Mouse (Mus musculus): ENCODE results near the gene Zfp619. TPM values are rescaled to one million over a fixed set of nuclear protein-coding genes. Genes with fewer than 3 reads are reported as not detected.

The Zfp619 gene
- total and polyA plus RNA-seq, 3 experiments, result 0.62 to 1.3 TPM; not detected in 1

Other genes starting within 250 kb of the Zfp619 start
- not detected in 2 replicates for gene Gm5114, start 104.6 kb upstream of the Zfp619 start, total RNA-seq (2012; rRNA removed)
- not detected for gene Gm5114, start 104.6 kb upstream of the Zfp619 start, polyA plus RNA-seq (2012; ENCODE audit: insufficient read depth in 1 of 2, insufficient read length in 2 of 2, low read depth in 1 of 2, low replicate concordance in 2 of 2, missing spikeins in 1 of 2)